Mouse (Mus musculus): Measurements from ENCODE around the gene Fgfr1op. TPM values are rescaled to one million over a fixed set of nuclear protein-coding genes. Genes with fewer than 3 reads are reported as not detected.

Fgfr1op gene
- total and polyA plus RNA-seq, 2 experiments from 2014 or later: 16.3 to 18.4 TPM

DNA sequence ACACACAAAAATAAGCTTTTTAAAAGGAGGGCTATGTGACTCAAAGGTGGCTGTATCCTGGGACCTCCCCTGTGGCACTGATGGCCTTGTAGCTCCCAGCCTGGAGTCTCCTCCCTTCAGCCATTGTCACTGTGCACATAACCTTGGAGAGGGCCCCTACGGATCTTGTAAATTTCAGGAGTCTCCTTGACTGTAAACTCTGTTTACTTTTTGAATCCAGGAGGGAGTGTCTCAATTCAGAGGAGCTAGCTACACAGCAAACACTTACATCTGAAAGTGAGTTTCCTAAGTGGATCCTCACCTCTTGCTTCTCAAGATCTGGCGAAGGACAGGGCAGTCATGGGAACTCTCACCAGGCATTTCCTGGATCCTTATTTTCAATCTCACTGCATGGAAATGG lies 78.8 kb downstream of the Fgfr1op start:
- H3K4me1 ChIP-seq (ENCODE audit: insufficient read depth): no peaks in the 10 kb centered on the region
- H3K4me3 ChIP-seq (ENCODE audit: low read depth, low read length): no peak overlapping the region
- no peak for TF ChIP-seq CTCF (IDR thresholded peaks at IDR 0.05; ENCODE audit: low read depth)
- 84% methylated on average over 2 of the region's 2 CpGs for WGBS
- H3K9me3 ChIP-seq (ENCODE audit: low read length): no peaks in the 10 kb centered on the region
- H3K27ac ChIP-seq (ENCODE audit: low read depth, low read length): no peak overlapping the region
- no peak overlapping the region for H3K4me2 ChIP-seq (ENCODE audit: low read depth)
- ATAC-seq: no peak
- DNase-seq: no peak
- no peaks in the 10 kb centered on the region for H3K36me3 ChIP-seq (ENCODE audit: insufficient read depth)
- H3K9ac ChIP-seq: no peak overlapping the region
- H3K27me3 ChIP-seq (ENCODE audit: insufficient read depth, low read length): no peaks in the 10 kb centered on the region

GRCm38 (mm10) chr17:8246102-8246754 lies 80.9 kb downstream of the Fgfr1op start:
- H3K9me3 ChIP-seq (ENCODE audit: low read length): no peaks in the 10 kb centered on the region
- no peaks in the 10 kb centered on the region for H3K4me1 ChIP-seq (ENCODE audit: insufficient read depth)
- H3K4me3 ChIP-seq (ENCODE audit: low read depth, low read length): no peak overlapping the region
- DNase-seq (no peak), ATAC-seq (no peak)
- no peak overlapping the region for H3K27ac ChIP-seq (ENCODE audit: low read depth, low read length)
- no peaks in the 10 kb centered on the region for H3K27me3 ChIP-seq (ENCODE audit: insufficient read depth, low read length)
- H3K4me2 ChIP-seq (ENCODE audit: low read depth): no peak overlapping the region
- H3K9ac ChIP-seq: no peak overlapping the region
- TF ChIP-seq CTCF (IDR thresholded peaks at IDR 0.05; ENCODE audit: low read depth): no peak
- 68% methylated on average over 4 of the region's 4 CpGs for WGBS
- no peaks in the 10 kb centered on the region for H3K36me3 ChIP-seq (ENCODE audit: insufficient read depth)

Other genes starting within 250 kb of the Fgfr1op start
- 0.23 and 0.62 TPM in 2 replicates for gene Tagap, start 239.5 kb upstream of the Fgfr1op start, total RNA-seq (2014; rRNA removed)
- 0.28 and 0.47 TPM in 2 replicates for gene Tagap, start 239.5 kb upstream of the Fgfr1op start, polyA plus RNA-seq (2015; fragmentation: Nextera tagmentation; extraction: Ambion mirVana)
- 21.3 and 21.5 TPM in 2 replicates for gene Rsph3a, start 219.9 kb upstream of the Fgfr1op start, total RNA-seq (2014; rRNA removed)
- gene Rsph3a, start 219.9 kb upstream of the Fgfr1op start, polyA plus RNA-seq (2015; fragmentation: Nextera tagmentation; extraction: Ambion mirVana): 56.9 and 63.6 TPM in 2 replicates
- 0.48 TPM in 1 of 2 replicates, not detected in the other for gene Gm49673, start 17.7 kb upstream of the Fgfr1op start, total RNA-seq (2014; rRNA removed)
- gene Gm49673, start 17.7 kb upstream of the Fgfr1op start, polyA plus RNA-seq (2015; fragmentation: Nextera tagmentation; extraction: Ambion mirVana): 0.09 and 0.53 TPM in 2 replicates
- gene Rnaset2a, start 17.4 kb upstream of the Fgfr1op start, total RNA-seq (2014; rRNA removed): 12.6 and 15.5 TPM in 2 replicates
- gene Rnaset2a, start 17.4 kb upstream of the Fgfr1op start, polyA plus RNA-seq (2015; fragmentation: Nextera tagmentation; extraction: Ambion mirVana): 15.7 and 16.8 TPM in 2 replicates
- gene Ccr6, start 70.5 kb downstream of the Fgfr1op start, total RNA-seq (2014; rRNA removed): not detected in 2 replicates
- not detected in 2 replicates for gene Ccr6, start 70.5 kb downstream of the Fgfr1op start, polyA plus RNA-seq (2015; fragmentation: Nextera tagmentation; extraction: Ambion mirVana)
- gene Mpc1, start 117.4 kb downstream of the Fgfr1op start, total RNA-seq (2014; rRNA removed): 306 and 379 TPM in 2 replicates
- 559 and 716 TPM in 2 replicates for gene Mpc1, start 117.4 kb downstream of the Fgfr1op start, polyA plus RNA-seq (2015; fragmentation: Nextera tagmentation; extraction: Ambion mirVana)
- 119 and 138 TPM in 2 replicates for gene Sft2d1, start 145.6 kb downstream of the Fgfr1op start, total RNA-seq (2014; rRNA removed)
- gene Sft2d1, start 145.6 kb downstream of the Fgfr1op start, polyA plus RNA-seq (2015; fragmentation: Nextera tagmentation; extraction: Ambion mirVana): 196 and 226 TPM in 2 replicates
- gene Prr18, start 172.0 kb downstream of the Fgfr1op start, total RNA-seq (2014; rRNA removed): 22.8 and 24.0 TPM in 2 replicates
- 11.1 and 15.6 TPM in 2 replicates for gene Prr18, start 172.0 kb downstream of the Fgfr1op start, polyA plus RNA-seq (2015; fragmentation: Nextera tagmentation; extraction: Ambion mirVana)
- 0.69 and 1.8 TPM in 2 replicates for gene T2, start 190.5 kb downstream of the Fgfr1op start, total RNA-seq (2014; rRNA removed)
- 0.51 and 0.60 TPM in 2 replicates for gene T2, start 190.5 kb downstream of the Fgfr1op start, polyA plus RNA-seq (2015; fragmentation: Nextera tagmentation; extraction: Ambion mirVana)